Mouse (Mus musculus) lung, postnatal 14 days (tissue): ENCODE data around the gene Tbc1d15.
"Not testable (repeated sequence)": the region's sequence is repeated elsewhere in the genome, so short reads cannot be mapped to it uniquely, and the experiment has no call there.

Source experiments
- DNase-seq: peaks from one replicate; pipeline ENCODE4 v3.0.0; 2021

The Tbc1d15 gene

DNA sequence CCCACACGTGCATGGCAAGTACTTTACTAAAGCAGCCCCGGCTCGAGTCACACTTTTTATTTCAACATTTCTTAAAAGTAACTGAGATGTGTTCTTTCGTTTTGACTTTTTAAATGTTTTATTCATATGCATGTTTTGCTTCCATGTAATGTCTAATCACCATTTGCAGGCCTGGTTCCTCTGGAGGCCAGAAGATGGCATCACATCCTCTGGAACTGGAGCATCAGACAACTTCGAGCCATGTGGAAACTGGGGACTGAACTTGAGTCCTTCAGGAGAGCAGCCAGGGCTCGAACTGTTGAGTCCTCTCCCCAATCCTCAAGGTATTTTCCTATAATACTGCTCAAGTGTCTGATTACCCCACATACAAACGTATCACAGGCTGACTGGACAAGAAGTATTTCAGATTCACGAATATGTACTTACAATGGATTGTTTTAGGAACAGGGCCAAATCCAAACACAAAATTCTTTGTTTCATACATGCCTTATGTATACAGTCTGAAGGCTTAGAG is 10.1 kb downstream of the Tbc1d15 start:
- DNase-seq, result no peak

- DNase-seq, result no peak
Observed at GRCm38 (mm10) chr10:115237931-115238330, 13.3 kb downstream of the Tbc1d15 start.

DNA sequence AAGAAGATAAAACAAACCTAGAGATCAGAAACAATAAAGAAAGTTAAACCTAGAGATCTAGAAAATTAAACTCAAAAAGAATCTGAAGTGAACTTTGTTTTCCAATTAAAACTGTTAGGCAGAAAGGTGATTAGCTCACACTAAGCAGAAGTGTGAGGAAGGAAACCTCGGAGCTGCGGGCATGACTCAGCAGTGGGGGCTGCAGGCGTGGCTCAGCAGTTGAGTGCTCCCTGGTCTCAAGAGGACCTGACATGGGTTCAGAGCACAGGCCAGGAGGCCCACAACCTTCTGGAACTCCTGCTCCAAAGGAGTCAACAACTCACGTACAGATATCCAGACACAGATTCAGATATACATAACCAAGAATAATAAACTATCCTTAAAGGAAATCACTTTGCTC is 14.5 kb downstream of the Tbc1d15 start:
- no peak for DNase-seq

DNA sequence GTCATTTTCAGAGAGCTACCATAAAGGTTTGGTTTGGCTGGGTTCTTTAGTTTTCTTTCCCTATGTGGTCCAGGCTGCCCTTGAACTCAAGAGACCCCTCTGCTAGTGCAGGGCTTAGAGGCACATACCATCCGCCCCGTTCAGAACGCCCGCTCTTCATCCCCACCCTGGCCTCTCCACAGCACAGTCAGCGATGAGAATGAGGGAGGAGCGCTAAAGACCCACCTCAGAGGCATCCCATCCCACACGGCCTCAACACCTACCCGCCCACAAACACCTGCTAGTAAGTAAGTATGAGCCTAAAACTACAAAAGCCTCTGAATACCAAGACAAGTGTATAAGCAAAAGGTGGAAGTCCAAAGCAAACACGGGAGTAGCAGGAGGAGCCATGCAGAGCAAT is 15.8 kb downstream of the Tbc1d15 start:
- DNase-seq, result no peak

GRCm38 (mm10) chr10:115233798-115234197 is 17.5 kb downstream of the Tbc1d15 start:
- no peak for DNase-seq

GRCm38 (mm10) chr10:115232513-115232912 is 18.8 kb downstream of the Tbc1d15 start:
- no peak for DNase-seq

GRCm38 (mm10) chr10:115229023-115229422 is 22.2 kb downstream of the Tbc1d15 start:
- DNase-seq, result no peak

- DNase-seq, result no peak
Observed at GRCm38 (mm10) chr10:115226586-115226985, 24.7 kb downstream of the Tbc1d15 start.

GRCm38 (mm10) chr10:115223845-115224244 is 27.4 kb downstream of the Tbc1d15 start:
- no peak for DNase-seq

DNA sequence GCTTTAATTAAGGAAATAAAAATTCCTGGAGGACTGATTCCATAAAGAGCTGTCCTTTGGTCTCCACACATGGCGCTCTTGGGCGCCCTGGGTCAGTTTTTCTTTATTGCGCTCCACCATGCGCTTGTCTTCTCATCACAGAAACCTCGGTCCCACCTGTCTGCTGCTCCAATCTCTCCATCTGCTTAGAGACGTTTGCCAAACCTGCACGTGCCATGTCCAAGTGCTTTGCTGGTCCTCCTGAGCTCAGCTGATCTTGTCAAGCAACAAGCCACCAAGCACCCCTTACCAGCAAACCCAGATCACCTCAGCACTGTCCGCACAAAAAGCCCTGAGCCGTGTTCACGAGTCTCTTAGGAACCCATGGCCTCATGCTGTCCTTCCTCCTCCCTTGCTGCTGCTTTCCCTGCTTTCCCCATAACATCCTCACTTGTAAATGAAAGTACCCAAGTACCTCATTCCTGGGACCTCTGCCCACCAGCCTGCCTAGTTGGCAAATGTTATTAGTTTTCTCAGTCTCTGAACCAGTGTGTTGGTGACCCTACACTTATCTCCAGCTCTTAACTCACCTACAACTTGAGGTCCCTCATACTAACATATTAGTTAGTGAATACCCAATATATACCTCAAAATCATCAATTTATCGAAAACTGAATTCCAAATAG is 38.2 kb downstream of the Tbc1d15 start:
- DNase-seq, result no peak

DNA sequence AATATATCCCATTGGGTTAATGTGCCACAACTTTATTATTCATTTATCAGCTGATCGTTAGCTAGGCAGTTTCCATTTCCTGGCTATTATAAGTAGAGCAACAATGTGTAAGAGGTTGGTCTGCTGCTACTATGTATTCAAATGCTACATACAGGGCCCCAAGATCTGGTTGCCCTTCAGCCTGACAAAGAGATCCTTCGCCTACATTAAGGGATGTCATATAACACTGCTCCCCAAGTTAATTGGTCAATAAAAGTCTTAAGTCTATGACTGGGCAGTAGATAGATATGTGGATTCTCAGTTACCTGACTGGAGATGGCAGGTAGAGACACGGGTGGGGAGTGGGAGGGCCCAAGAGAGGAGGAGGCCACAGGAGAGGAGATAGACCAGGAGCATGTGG is 45.4 kb downstream of the Tbc1d15 start:
- no peak for DNase-seq

DNA sequence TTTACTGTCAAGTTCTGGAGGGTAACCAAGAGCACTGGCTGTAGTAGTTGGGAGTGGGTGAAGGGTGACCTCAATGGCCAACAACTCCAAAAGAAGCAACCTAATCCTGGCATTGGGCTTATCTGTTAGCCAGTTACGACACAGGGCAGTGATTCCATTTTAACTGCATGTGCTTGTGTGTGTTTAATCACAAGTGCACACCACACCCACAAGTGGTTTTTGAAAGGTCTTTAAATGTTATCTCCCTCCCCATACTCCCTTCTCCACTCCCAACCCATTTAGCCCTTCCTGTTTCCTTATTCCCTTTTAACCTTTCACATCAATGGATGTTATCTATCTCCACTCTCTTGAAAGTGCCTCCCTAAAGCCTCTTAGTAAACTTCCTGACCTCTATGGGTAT is 46.0 kb downstream of the Tbc1d15 start:
- no peak for DNase-seq

DNA sequence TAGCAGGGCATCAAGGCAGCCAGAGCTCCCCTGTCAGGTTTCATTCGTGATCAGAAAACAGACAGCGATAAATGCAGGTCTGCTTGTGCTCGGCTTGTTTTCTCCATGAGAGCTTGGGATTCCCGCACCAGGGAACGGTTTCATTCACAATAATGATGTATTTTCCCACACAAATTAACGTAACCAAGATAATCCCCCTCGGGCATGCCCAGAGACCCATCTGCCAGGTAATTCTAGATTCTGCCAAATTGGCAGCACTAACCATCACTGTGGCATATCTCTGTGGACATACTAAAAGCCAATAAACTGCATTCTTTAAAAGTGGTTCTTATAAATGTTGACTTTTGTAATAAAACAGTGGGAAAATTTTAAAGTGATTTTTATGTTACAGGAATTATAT is 60.1 kb downstream of the Tbc1d15 start:
- DNase-seq, result no peak

- DNase-seq, result no peak
Observed at GRCm38 (mm10) chr10:115187390-115187789, 63.9 kb downstream of the Tbc1d15 start.

- peak; percentile 79 for DNase-seq
Observed at GRCm38 (mm10) chr10:115184697-115185096, 66.6 kb downstream of the Tbc1d15 start, which contains the start of gene Tph2. Tph2 (minus strand) TSS chr10:115185022.

DNA sequence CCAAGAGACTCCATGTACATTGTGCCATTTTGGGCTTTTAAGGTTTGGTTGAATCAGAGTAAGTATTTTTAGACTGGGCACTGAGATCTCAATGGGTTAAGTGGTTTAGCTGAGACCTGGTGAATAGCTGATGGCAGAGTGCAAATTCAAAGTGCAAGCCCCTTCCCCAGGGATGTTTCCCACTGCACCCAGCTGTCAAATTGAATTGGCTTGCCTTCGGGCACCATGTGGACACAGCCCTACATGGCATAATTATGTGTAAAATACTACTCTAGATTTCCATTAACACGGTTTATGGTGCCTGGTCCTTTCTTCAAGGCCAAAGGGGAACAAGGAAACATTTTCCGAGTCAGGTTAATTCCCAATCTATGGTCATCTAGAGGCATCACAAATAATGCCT is 70.2 kb downstream of the Tbc1d15 start:
- DNase-seq, result no peak

DNA sequence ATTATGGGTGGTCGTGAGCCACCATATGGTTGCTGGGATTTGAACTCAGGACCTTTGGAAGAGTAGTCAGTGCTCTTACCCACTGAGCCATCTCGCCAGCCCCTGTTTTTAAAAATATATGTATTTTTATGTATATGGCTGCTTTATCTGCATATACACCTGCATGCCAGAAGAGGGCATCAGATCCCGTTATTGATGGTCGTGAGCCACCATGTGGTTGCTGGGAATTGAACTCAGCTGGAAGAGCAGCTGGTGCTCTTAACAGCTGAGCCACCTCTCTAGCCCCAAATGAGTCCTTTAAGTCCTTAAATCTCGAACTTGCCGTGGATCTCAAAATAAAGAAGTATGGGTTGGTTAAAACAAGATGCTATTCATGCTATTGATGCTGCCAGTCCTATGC is 73.2 kb downstream of the Tbc1d15 start:
- DNase-seq, result not testable (repeated sequence)

- no peak for DNase-seq
Observed at GRCm38 (mm10) chr10:115175591-115175991, 75.7 kb downstream of the Tbc1d15 start.

GRCm38 (mm10) chr10:115173336-115173735 is 77.9 kb downstream of the Tbc1d15 start:
- no peak for DNase-seq

- DNase-seq, result peak; percentile 6
Observed at GRCm38 (mm10) chr10:115171351-115171818, 79.9 kb downstream of the Tbc1d15 start.

- no peak for DNase-seq
Observed at GRCm38 (mm10) chr10:115170496-115171350, 80.5 kb downstream of the Tbc1d15 start.

DNA sequence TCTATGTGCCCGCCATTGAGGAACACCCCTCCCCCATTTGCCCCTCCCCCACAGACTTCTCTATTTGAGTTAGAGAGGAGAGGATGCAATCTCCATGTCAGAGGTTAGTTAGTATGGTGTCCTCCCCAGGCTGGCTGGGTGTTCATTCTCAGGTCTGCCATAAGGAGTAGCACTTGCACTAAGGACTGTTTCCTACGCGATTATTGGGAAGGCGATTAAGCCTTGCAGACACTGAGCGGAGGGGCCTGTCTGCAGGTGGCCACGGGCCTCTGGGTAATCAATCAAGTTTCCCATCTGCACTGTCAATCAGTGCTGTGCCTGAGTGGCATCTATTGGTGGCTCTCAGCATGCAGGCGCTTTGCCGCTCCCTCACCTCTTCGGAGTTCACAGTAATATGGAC is 81.9 kb downstream of the Tbc1d15 start:
- no peak for DNase-seq

DNA sequence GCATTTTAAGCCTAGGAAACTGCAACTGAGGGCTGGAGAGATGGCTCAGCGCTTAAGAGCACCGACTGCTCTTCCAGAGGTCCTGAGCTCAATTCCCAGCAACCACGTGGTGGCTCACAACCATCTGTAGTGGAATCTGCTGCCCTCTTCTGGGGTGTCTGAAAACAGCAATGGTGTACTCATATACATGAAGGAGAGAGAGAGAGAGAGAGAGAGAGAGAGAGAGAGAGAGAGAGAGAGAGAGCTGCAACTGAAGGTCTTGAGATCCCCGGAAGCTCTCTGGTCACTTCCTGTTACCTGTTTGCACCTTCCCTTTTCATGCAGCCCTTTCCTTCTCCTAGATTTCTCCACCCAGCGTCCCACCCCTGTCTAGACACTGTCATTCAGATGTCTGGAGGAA is 91.0 kb downstream of the Tbc1d15 start:
- no peak for DNase-seq
